In the genomic region with DNA sequence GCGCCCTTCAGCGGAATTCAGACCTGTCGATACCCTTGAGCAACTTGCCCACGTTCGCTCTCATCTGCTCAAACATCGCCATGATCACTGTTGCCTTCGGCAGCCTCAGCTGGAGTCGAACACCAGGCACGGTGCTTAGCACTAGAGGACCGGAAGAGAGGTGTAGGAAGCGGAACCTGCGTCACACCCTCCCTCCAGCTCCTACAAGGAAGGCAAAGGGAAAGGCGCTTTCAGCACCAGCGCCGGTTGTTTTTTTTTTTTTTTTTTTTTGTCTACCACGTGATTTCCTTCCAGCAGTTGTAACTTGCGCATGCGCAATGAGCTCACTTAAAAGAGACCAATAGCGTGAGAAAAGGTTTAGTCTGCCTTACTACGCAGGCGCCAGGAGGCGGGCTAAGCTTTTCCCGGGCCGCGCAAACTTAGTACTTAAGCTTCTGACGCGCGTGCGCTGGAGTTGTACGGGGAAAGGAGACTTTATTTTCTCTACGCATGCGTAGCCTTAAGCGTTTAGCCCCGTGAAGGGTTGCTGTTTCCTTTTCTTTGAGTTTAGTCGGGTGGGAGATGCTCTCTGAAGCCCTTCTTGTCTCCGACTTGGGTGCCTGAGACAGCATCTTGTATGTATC, we compare ENCODE assay signal across 8 mouse cellular contexts. TPM values are rescaled to one million over a fixed set of nuclear protein-coding genes. Genes with fewer than 3 reads are reported as not detected.
DNase-seq lines count a peak whose midpoint lies in the region; ATAC-seq and TF ChIP-seq lines count a peak whose summit lies in the region.

TSS of gene Eif3k (minus strand) at position 214 of the 623 bp plus-strand sequence.
TSS of gene Map4k1 (plus strand) at position 400 of the 623 bp plus-strand sequence.

- DNase-seq in gastrocnemius, adult 8-10 months (ENCODE audit: low spot score in 2 of 2) = peak; percentile 94 to 97
- peak; percentile 100 for DNase-seq in hindlimb bud, embryonic 11.5 days (ENCODE audit: extremely low spot score, low read depth, low spot score)
- peak; percentile 83 to 99 for DNase-seq in left cerebral cortex, adult 8-10 months (ENCODE audit: low spot score in 2 of 2)
- DNase-seq in right cerebral cortex, postnatal 10 days (ENCODE audit: low spot score in 2 of 2) = peak; percentile 99
- peak; percentile 90 for DNase-seq in urinary bladder, postnatal 25 days (ENCODE audit: low spot score)

- H3K27ac ChIP-seq in cortical plate, adult 2 months (ENCODE audit: insufficient read depth, low read length) = 0 out of 2 replicates have a peak within 1 kb of the TSS, but pooled peaks have one; percentile 0

- no peaks in the 10 kb centered on the region for H3K27me3 ChIP-seq in megakaryocyte, embryonic 14.5 days (replicated peaks)

- peaks cover 49% of the 10 kb centered on the region for H3K36me3 ChIP-seq in megakaryocyte, embryonic 14.5 days (replicated peaks; ENCODE audit: low read length)

- peak; percentile 75 for ATAC-seq in activated CD4-positive, CD25-positive, alpha-beta regulatory T cell, adult 4 months

- H3K4me3 ChIP-seq in cortical plate, adult 2 months (ENCODE audit: insufficient read depth, low read length) = peak within 1 kb of the TSS; percentile 64
- H3K4me3 ChIP-seq in megakaryocyte, embryonic 14.5 days (replicated peaks) = peak within 1 kb of the TSS; percentile 99

- H3K4me1 ChIP-seq in cortical plate, adult 2 months (ENCODE audit: control insufficient read depth, insufficient read depth, low read length) = peaks cover 4% of the 10 kb centered on the region
- peaks cover 60% of the 10 kb centered on the region for H3K4me1 ChIP-seq in megakaryocyte, embryonic 14.5 days

- no peak for TF ChIP-seq CTCF in cortical plate, adult 2 months (IDR thresholded peaks at IDR 0.05; ENCODE audit: extremely low read depth, insufficient read depth, low read length)

- peak; percentile 89 for TF ChIP-seq POLR2A in cortical plate, adult 2 months (IDR thresholded peaks at IDR 0.05; ENCODE audit: extremely low read depth, insufficient read depth, low read length)

- no peaks in the 10 kb centered on the region for H3K9me3 ChIP-seq in megakaryocyte, embryonic 14.5 days

RNA-seq across cellular contexts. Expression of gene Eif3k, which starts in this region (rescaled TPM):
- polyA plus RNA-seq in activated CD4-positive, CD25-positive, alpha-beta regulatory T cell, adult 4 months (2017; shearing (Covaris generic)) = 100 to 1,000 TPM; 603 to 630 TPM
- polyA plus RNA-seq in cortical plate, adult 2 months (2012; rRNA removed) = 307 and 320 TPM in 2 replicates
- total RNA-seq in gastrocnemius, adult 8-10 months (2022) = 100 to 1,000 TPM; 130 to 143 (median 134) TPM
- total RNA-seq in left cerebral cortex, adult 8-10 months (2022) = 100 to 1,000 TPM; 197 to 208 (median 204) TPM
- 143 and 185 TPM in 2 replicates for polyA plus RNA-seq in megakaryocyte, embryonic 14.5 days (2012; ENCODE audit: insufficient read depth, low replicate concordance)

RNA-seq across cellular contexts. Expression of gene Map4k1, which starts in this region (rescaled TPM):
- polyA plus RNA-seq in activated CD4-positive, CD25-positive, alpha-beta regulatory T cell, adult 4 months (2017; shearing (Covaris generic)) = 100 to 1,000 TPM in 1 of 2 experiments, 10 to 100 TPM in 1; 88.8 to 120 TPM
- polyA plus RNA-seq in cortical plate, adult 2 months (2012; rRNA removed) = 2.2 and 2.8 TPM in 2 replicates
- under 1 TPM; 0.22 to 0.82 (median 0.41) TPM for total RNA-seq in gastrocnemius, adult 8-10 months (2022)
- 1 to 10 TPM in 3 of 4 experiments, under 1 TPM in 1; 0.99 to 3.7 (median 2.1) TPM for total RNA-seq in left cerebral cortex, adult 8-10 months (2022)
- polyA plus RNA-seq in megakaryocyte, embryonic 14.5 days (2012; ENCODE audit: insufficient read depth, low replicate concordance) = 270 and 353 TPM in 2 replicates

Comparison
In these comparisons a context has a peak if more than half of its experiments do, and no peak if none do; other contexts are left out.
1. Peak in every context shown above with its lines: DNase-seq, ATAC-seq, H3K4me3 ChIP-seq and H3K27ac ChIP-seq.
2. RNA of gene Map4k1 (polyA plus RNA-seq): 270 to 353 TPM in megakaryocyte, embryonic 14.5 days and 88.8 to 120 TPM in activated CD4-positive, CD25-positive, alpha-beta regulatory T cell, adult 4 months; 2.2 to 2.8 TPM in cortical plate, adult 2 months; every median in the first group is over 10 times any median in the second.